Mouse (Mus musculus) myocyte (in vitro differentiated cells): ENCODE results near the gene Hoxc4.

Experiments used
- MAX ChIP-seq: IDR thresholded peaks from one replicate; pipeline ENCODE4 v1.6.1; 2011; ENCODE audit warnings: low read depth, mild to moderate bottlenecking, control low read depth
- MYOD1 ChIP-seq, 3 experiments: IDR thresholded peaks; one replicate each; pipeline ENCODE4 v1.6.1; 2011; ENCODE audit warnings: control low read depth in 2 of 3, low read depth in 2 of 3, mild to moderate bottlenecking in 2 of 3, moderate library complexity in 1 of 3; ENCODE audit not compliant: insufficient read length in 2 of 3, control insufficient read depth in 1 of 3
- POLR2A ChIP-seq: IDR thresholded peaks from one replicate; pipeline ENCODE4 v1.6.1; 2011; ENCODE audit warnings: low read depth, mild to moderate bottlenecking, control low read depth, moderate library complexity; ENCODE audit not compliant: insufficient read length

- TF ChIP-seq POLR2A, result no peak
- no peak for TF ChIP-seq MYOD1 (IDR thresholded peaks at IDR 0.05; ENCODE audit: control insufficient read depth in 1 of 3, insufficient read length in 2 of 3, low read depth in 2 of 3)
- no peak for TF ChIP-seq MAX
These were observed 10.3 kb downstream of the Hoxc4 start for GRCm38 (mm10) chr15:103028916-103029512.
